Mouse (Mus musculus) liver, adult 2 months (tissue): ENCODE measurements around the gene D630045J12Rik.

Experiments
- CTCF ChIP-seq: fragments of 200-500 bp; IDR thresholded peaks from 2 replicates; pipeline ENCODE4 v1.5.1; 2011; ENCODE audit warnings: low read depth, low read length, control low read depth
- POLR2A ChIP-seq: fragments of 200-500 bp; IDR thresholded peaks from 2 replicates; pipeline ENCODE4 v1.6.1; 2011; ENCODE audit warnings: low read length, control low read depth; ENCODE audit not compliant: insufficient read depth; ENCODE audit errors: extremely low read depth

DNA sequence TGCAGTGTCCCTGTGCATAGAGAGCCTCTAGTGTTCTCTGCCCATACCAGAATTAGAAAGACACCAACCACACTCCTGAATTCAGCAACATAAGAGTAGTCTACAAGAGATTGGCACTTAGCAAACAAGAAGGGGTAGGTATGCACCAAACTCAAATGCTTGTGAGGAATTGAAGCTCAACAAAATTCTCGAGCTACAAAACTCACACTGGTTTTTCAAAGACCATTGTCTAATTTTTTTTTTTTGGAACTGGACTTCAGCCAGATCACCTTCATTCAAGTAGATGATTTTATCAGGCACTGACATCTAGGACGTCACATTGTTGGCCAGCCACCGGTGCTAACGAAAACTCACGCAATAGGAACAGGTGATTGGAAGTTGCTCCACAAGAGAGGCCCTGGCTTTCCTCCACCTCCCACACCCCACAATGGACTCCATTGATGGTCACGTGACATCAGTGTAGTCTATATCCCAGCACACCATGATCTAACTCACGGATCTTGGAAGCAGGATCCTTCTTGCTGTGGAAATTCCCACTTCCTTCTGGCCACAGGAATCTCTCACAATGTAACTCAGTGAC is 151.5 kb downstream of the D630045J12Rik start:
- TF ChIP-seq CTCF (no peak), POLR2A (no peak)
